35 mouse cellular contexts compared by ENCODE assay signal in the genomic region with DNA sequence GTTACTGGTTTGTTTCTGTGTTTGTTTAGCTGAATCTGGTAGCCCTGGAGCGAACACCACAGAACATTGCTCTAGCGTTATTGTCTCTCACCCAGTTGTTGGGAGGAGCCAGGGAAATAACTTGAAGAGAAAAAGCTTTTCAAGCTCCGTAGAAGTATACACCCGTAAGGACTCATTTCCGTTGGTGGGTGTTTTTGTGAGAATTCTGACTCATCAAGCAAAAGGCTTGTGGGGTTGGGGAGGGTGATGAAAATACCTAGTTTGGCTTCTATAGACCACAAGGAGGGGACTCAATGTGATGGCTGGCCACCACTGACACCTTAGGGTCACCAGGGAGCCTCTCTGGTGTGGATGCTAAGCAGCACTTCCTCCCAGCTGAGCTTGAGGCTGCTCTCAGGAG. TPM values are rescaled to one million over a fixed set of nuclear protein-coding genes. Genes with fewer than 3 reads are reported as not detected.
A peak's percentile ranks its signal among the peaks of the same experiment; 100 is the strongest.
DNase-seq lines count a peak whose midpoint lies in the region; TF ChIP-seq lines count a peak whose summit lies in the region.
"Had no signal": no experiment of that assay in that cellular context is flagged by ENCODE, and none has a peak within 500 bp of the region (broad histone marks: within the 10 kb centered on the region; RNA-seq: fewer than 3 reads in every experiment).

No protein-coding gene starts in this region.

- no peak; the same call in 1 of the 2 replicates for TF ChIP-seq EP300 in CH12.LX (IDR thresholded peaks at IDR 0.05; ENCODE audit: low read length)

- dilution Hi-C loops in CH12.LX (cut with MboI; ENCODE audit: extremely low pct_ligation_motif_present, extremely low pct_unique_long_range_greater_than_20kb, low sequenced_read_pairs): no loop called here

- H3K4me3 ChIP-seq in CH12.LX (replicated peaks in 1 of 3; ENCODE audit: low read depth in 2 of 3, low read length in 2 of 3, poor library complexity in 1 of 3): no peak overlapping the region
- no peak overlapping the region for H3K4me3 ChIP-seq in embryonic fibroblast, embryonic 13.5 days (ENCODE audit: insufficient read depth, low read length)
- H3K4me3 ChIP-seq: embryonic facial prominence, embryonic 10.5 days; embryonic facial prominence, embryonic 15.5 days; forebrain, embryonic 13.5 days; gastrocnemius, adult 2 months; heart, adult 2 months; heart, embryonic 12.5 days; hindbrain, embryonic 13.5 days; kidney, embryonic 15.5 days; limb, embryonic 13.5 days; lung, embryonic 15.5 days; midbrain, embryonic 12.5 days; neural tube, embryonic 15.5 days had no signal

- no peak for TF ChIP-seq POLR2A in CH12.LX (IDR thresholded peaks at IDR 0.05; ENCODE audit: low read depth, low read length)
- TF ChIP-seq POLR2A in embryonic fibroblast, embryonic 13.5 days (IDR thresholded peaks at IDR 0.05; ENCODE audit: low read depth, low read length): no peak

- no peaks in the 10 kb centered on the region for H3K27me3 ChIP-seq in CH12.LX (replicated peaks)
- H3K27me3 ChIP-seq: embryonic facial prominence, embryonic 15.5 days; forebrain, embryonic 13.5 days; hindbrain, embryonic 13.5 days; kidney, embryonic 15.5 days; limb, embryonic 13.5 days; lung, embryonic 15.5 days; neural tube, embryonic 15.5 days had no signal

- peak; percentile 58 for DNase-seq in right cerebral cortex, adult 18-20 months
- DNase-seq in right cerebral cortex, postnatal 4 days: no peak
- peak; percentile 31 for DNase-seq in CH12.LX (ENCODE audit: extremely low read depth)
- DNase-seq in telencephalon, adult 2 months (ENCODE audit: low read depth, low spot score): peak; percentile 57
- no peak for DNase-seq in cerebellum, adult 11-12 months
- no peak for DNase-seq in layer of hippocampus, postnatal 36 days
- DNase-seq in adrenal gland, adult (ENCODE audit: inconsistent age in 2 of 2, low spot score in 1 of 2): no peak
- DNase-seq: adrenal gland, postnatal 14 days; cerebellum, adult 18-20 months; cerebellum, postnatal 10 days; gastrocnemius, adult 2 months; heart, adult 2 months; heart, postnatal 4 days; kidney, adult 18-20 months; kidney, postnatal 25 days; retina, postnatal 1 day; right cerebral cortex, postnatal 25 days; thymus, postnatal 4 days had no signal

- no peak overlapping the region for H3K27ac ChIP-seq in CH12.LX (ENCODE audit: insufficient read depth, low read depth)
- H3K27ac ChIP-seq in embryonic fibroblast, embryonic 13.5 days (ENCODE audit: insufficient read depth, low read length): peak overlapping the region; percentile 56
- H3K27ac ChIP-seq: embryonic facial prominence, embryonic 10.5 days; embryonic facial prominence, embryonic 15.5 days; forebrain, embryonic 13.5 days; gastrocnemius, adult 2 months; heart, adult 2 months; hindbrain, embryonic 13.5 days; kidney, embryonic 15.5 days; limb, embryonic 13.5 days; lung, embryonic 15.5 days; midbrain, embryonic 12.5 days; neural tube, embryonic 15.5 days; stomach, postnatal 0 days had no signal

- in situ Hi-C loops in CH12.LX (cut with MboI; ENCODE audit: low pct_ligation_motif_present, low pct_unique_long_range_greater_than_20kb, low sequenced_read_pairs): no loop called here

- H3K9me3 ChIP-seq in CH12.LX (replicated peaks; ENCODE audit: low read length): no peaks in the 10 kb centered on the region
- H3K9me3 ChIP-seq: embryonic facial prominence, embryonic 10.5 days; embryonic facial prominence, embryonic 15.5 days; forebrain, embryonic 13.5 days; heart, embryonic 12.5 days; hindbrain, embryonic 13.5 days; kidney, embryonic 15.5 days; limb, embryonic 13.5 days; lung, embryonic 15.5 days; midbrain, embryonic 12.5 days; neural tube, embryonic 15.5 days had no signal

- no peak overlapping the region for H3K9ac ChIP-seq in CH12.LX (ENCODE audit: insufficient read depth, low read depth)
- H3K9ac ChIP-seq: embryonic facial prominence, embryonic 15.5 days; forebrain, embryonic 13.5 days; heart, embryonic 12.5 days; hindbrain, embryonic 13.5 days; kidney, embryonic 15.5 days; limb, embryonic 13.5 days; lung, embryonic 15.5 days; midbrain, embryonic 12.5 days; neural tube, embryonic 15.5 days had no signal

- no peaks in the 10 kb centered on the region for H3K36me3 ChIP-seq in CH12.LX (replicated peaks in 1 of 2; ENCODE audit: control insufficient read depth in 1 of 2, insufficient read depth in 1 of 2, low read length in 1 of 2)
- H3K36me3 ChIP-seq: embryonic facial prominence, embryonic 10.5 days; embryonic facial prominence, embryonic 15.5 days; heart, embryonic 12.5 days; hindbrain, embryonic 13.5 days; kidney, embryonic 15.5 days; limb, embryonic 13.5 days; lung, embryonic 15.5 days; midbrain, embryonic 12.5 days; neural tube, embryonic 15.5 days had no signal

- no peak for TF ChIP-seq RAD21 in CH12.LX (IDR thresholded peaks at IDR 0.05; ENCODE audit: low read depth, low read length)

- H3K4me2 ChIP-seq in CH12.LX (ENCODE audit: insufficient read depth, low read depth, poor library complexity, severe bottlenecking): no peak overlapping the region
- H3K4me2 ChIP-seq: embryonic facial prominence, embryonic 15.5 days; forebrain, embryonic 13.5 days; heart, embryonic 12.5 days; hindbrain, embryonic 13.5 days; kidney, embryonic 15.5 days; limb, embryonic 13.5 days; liver, embryonic 11.5 days; lung, embryonic 15.5 days; midbrain, embryonic 12.5 days; neural tube, embryonic 15.5 days had no signal

- peaks cover 8 to 19% of the 10 kb centered on the region in 2 experiments for H3K4me1 ChIP-seq in CH12.LX (ENCODE audit: control insufficient read depth in 1 of 2, insufficient read depth in 2 of 2)
- H3K4me1 ChIP-seq in embryonic fibroblast, embryonic 13.5 days (ENCODE audit: control insufficient read depth, insufficient read depth, low read length): peaks cover 8% of the 10 kb centered on the region
- H3K4me1 ChIP-seq: embryonic facial prominence, embryonic 15.5 days; forebrain, embryonic 13.5 days; heart, embryonic 12.5 days; hindbrain, embryonic 13.5 days; limb, embryonic 13.5 days; lung, embryonic 15.5 days; midbrain, embryonic 12.5 days; neural tube, embryonic 15.5 days had no signal

- H3K79me2 ChIP-seq in CH12.LX (replicated peaks; ENCODE audit: control insufficient read depth, extremely low read depth, insufficient read depth, poor library complexity, severe bottlenecking): no peaks in the 10 kb centered on the region

- no peak for TF ChIP-seq CTCF in CH12.LX (conservative IDR thresholded peaks at IDR 0.05 in 1 of 2, IDR thresholded peaks at IDR 0.05 in 1 of 2; ENCODE audit: low read depth in 2 of 2, low read length in 2 of 2)
- TF ChIP-seq CTCF in embryonic fibroblast, embryonic 13.5 days (IDR thresholded peaks at IDR 0.05; ENCODE audit: borderline replicate concordance, insufficient read depth, low read length): no peak

TF ChIP-seq in CH12.LX, 34 proteins besides CTCF, POLR2A, EP300 and RAD21:
- no peak for TF ChIP-seq UBTF (IDR thresholded peaks at IDR 0.05; ENCODE audit: low read depth, low read length)
- TF ChIP-seq JUN (IDR thresholded peaks at IDR 0.05; ENCODE audit: insufficient read depth, low read depth, low read length): no peak
- TF ChIP-seq ETS1 (conservative IDR thresholded peaks at IDR 0.05; ENCODE audit: low read depth, low read length): no peak
- TF ChIP-seq KAT2A (IDR thresholded peaks at IDR 0.05; ENCODE audit: insufficient replicate concordance, low read length): no peak
- TF ChIP-seq IRF4 (IDR thresholded peaks at IDR 0.05; ENCODE audit: low read depth, low read length): no peak
- TF ChIP-seq SMC3 (IDR thresholded peaks at IDR 0.05; ENCODE audit: low read depth, low read length): no peak
- TF ChIP-seq ZMIZ1 (IDR thresholded peaks at IDR 0.05; ENCODE audit: low read depth, low read length): no peak
- TF ChIP-seq MAX (IDR thresholded peaks at IDR 0.05; ENCODE audit: low read length): no peak
- no peak for TF ChIP-seq RCOR1 (conservative IDR thresholded peaks at IDR 0.05; ENCODE audit: low read depth, low read length)
- no peak for TF ChIP-seq GABPA (IDR thresholded peaks at IDR 0.05; ENCODE audit: insufficient replicate concordance, low read depth, low read length)

RNA-seq across cellular contexts. Expression of gene Plekhs1, which starts 10.5 kb away (rescaled TPM):
- not detected in 2 replicates for total RNA-seq in CH12.LX (2012; rRNA removed)
- not detected in 2 replicates for total RNA-seq in CH12.LX (2014; rRNA removed)
- polyA plus RNA-seq in CH12.LX (2012; ENCODE audit: insufficient read length, low read depth): not detected in 2 replicates
- polyA plus RNA-seq in embryonic fibroblast, embryonic 13.5 days (2011; ENCODE audit: insufficient read length, low read depth, missing spikeins): 0.16 and 0.20 TPM in 2 replicates
- total RNA-seq in layer of hippocampus, postnatal 36 days (2021): under 1 TPM; 0.22 to 0.33 TPM
- total RNA-seq: common myeloid progenitor, adult 5-6 weeks; megakaryocyte progenitor cell, adult 5-6 weeks had no signal
- polyA plus RNA-seq: C2C12; heart, embryonic 12.5 days; liver, embryonic 11.5 days; liver, embryonic 16.5 days had no signal

RNA-seq across cellular contexts. Expression of gene Casp7, which starts 54.0 kb away (rescaled TPM):
- total RNA-seq in CH12.LX (2012; rRNA removed): 6.3 and 6.7 TPM in 2 replicates
- total RNA-seq in CH12.LX (2014; rRNA removed): 8.8 and 11.8 TPM in 2 replicates
- 5.8 and 6.8 TPM in 2 replicates for polyA plus RNA-seq in CH12.LX (2012; ENCODE audit: insufficient read length, low read depth)
- polyA plus RNA-seq in embryonic fibroblast, embryonic 13.5 days (2011; ENCODE audit: insufficient read length, low read depth, missing spikeins): 14.9 and 18.2 TPM in 2 replicates
- 1 to 10 TPM; 1.3 to 1.9 TPM for total RNA-seq in layer of hippocampus, postnatal 36 days (2021)

Comparison
In these comparisons a context has a peak if more than half of its experiments do, and no peak if none do; other contexts are left out.
1. DNase-seq: peak in right cerebral cortex, adult 18-20 months (single experiment), CH12.LX (single experiment) and telencephalon, adult 2 months (single experiment); none in right cerebral cortex, postnatal 4 days (single experiment), cerebellum, adult 11-12 months (single experiment), layer of hippocampus, postnatal 36 days (0 of 2) and adrenal gland, adult (0 of 2).